Mouse (Mus musculus) kidney, postnatal 36 days (tissue): ENCODE data around the gene Phactr4.

Source experiments
- DNase-seq, 2 experiments: peaks; one replicate each; pipeline ENCODE4 v3.0.0; 2021 to 2022; ENCODE audit warnings: mixed read lengths in 2 of 2

The Phactr4 gene

DNA sequence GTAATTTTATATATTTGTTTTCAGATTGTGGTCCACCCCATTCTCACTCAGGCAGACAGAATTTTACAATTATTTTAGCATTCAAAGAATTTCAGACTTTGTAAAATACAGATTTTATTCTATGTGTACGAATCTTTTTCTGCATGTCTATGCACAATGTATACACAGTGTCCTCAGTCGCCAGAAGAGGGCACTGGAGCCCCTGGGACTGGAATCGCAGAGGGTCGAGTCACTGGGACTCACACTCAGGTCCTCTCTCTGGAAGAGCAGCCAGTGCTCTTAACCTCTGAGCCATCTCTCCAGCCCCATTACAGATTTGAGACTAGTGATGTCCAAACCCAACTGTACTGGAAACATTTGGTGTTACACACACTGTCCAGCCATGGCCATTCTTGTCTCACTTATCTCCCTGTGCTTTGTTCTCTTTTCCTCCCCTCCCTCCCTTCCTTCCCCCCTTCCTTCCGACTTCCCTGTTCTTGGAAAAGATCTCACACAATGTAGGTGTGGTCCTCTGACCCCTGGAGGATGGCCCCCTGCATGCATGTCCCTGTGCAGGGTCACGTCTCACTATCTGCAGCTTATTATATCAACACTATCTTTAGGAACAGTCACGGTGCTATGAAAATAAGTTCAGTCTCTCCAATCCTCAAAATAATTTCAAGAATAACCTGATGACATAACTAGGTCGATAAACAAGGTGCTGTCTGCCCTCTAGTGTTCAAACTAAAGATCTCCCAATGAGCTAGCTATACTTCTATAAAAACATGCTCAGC lies 10.8 kb downstream of the Phactr4 start:
- peak in 1 of 2 experiments; percentile 66 for DNase-seq

DNA sequence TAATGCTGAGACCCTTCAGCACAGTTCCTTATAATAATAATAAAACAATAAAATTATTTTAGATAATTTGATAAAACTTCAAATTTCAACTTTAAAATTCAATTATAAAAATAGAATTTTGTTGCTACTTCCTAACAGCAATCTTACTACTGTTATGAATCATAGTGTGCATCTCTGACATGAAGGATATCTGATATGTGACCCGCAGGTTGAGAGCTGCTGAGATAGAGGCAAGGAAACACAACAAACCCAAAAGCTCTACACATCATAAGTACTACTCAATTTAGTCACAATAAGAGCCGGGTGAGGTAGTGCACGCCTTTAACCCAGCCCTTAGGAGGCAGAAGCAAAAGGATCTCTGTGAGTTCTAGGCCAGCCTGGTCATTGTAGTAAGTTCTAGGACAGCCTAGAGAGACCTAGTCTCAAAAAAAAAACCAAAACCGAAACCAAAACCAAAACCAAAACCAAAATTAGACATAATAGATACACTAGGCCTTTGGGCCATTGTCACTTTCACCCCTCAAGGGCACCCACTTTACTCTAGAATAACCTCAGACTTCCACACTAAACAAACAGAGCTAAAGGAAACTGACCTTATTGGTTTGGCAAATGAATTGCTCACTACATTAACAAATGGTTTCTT lies 12.6 kb downstream of the Phactr4 start:
- DNase-seq, result no peak

DNA sequence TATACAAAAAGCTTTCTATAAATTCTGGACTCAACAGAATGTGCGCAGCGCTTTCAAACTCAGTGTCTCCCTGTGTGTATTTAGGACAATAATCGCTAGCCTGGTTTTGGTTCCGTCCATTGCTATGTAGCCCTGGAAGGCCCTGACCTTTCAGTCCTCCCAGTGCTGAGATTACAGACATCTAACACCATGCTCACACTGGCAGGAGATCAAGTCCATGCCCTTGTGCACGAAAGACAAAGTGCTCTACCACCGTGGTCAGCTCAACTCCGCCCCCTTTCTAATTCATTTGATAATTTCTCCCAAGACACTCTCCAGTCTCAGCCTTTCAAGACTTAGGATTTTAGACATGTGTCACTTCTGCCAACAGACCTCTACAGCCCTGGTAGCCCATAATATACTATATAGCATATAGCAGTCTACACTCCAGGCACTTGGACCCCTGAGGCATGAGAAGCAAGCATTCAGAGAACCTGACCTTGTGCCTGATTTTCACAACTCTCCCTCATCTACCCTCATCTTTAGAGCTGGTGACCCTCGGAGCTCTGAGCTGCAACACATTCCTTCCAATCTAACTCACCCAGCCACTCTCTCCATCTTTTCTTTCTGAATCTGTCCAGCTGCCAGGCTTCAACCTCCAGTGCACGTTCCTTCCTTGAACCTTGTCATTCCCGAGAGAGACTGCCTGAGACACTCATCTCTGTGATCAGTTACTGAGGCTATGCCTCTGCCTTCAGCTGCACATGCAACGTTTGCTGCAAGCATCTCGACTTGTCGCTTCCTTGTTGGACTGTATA lies 15.7 kb downstream of the Phactr4 start:
- peak; percentile 54 to 63 for DNase-seq

DNA sequence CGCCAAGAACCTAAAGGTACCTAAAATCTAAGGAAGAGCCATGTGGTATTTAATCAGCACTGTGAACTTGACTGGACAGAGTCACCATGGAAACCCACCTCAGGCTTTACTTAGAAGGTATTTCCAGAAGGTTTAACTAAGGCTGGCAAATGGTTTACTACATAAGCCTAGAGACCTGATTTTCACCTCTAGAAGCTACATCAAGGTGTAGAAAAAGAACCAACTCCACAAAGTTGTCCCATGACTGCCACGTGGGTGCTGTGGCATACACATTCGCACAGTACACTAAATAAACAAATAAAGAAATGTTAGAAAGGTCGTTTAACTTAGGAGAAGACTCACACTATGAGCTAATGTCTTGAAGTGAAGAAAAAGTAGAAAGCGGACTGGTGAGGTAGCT lies 17.7 kb downstream of the Phactr4 start:
- peak; percentile 55 to 56 for DNase-seq

DNA sequence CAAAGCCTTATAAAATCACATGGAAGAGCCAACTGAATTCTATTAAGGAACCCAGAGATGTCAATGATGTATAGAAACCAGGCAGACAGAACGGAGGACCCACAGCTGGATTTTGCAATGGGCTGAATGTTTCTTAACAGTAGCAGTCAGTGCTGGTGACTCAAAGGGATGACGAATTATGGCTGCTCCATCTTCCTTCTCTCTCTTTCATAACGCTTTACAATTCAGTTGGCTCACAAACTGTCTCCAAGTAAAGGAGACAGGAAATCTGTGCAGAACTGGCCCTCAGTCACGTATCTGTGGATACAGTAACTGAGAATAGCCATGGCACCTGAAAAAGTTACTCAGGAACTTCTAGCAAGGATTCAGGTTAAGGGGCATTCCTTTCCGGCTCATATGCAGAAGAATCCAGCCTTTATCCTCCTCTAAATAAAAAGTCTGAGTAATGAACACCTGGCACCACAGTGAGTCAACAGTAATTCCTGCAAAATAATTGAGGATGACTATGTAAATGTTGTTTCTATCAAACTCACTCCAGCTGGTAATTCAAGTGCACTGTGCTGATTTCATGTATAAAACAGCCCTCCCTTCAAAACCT lies 19.1 kb downstream of the Phactr4 start:
- no peak for DNase-seq

DNA sequence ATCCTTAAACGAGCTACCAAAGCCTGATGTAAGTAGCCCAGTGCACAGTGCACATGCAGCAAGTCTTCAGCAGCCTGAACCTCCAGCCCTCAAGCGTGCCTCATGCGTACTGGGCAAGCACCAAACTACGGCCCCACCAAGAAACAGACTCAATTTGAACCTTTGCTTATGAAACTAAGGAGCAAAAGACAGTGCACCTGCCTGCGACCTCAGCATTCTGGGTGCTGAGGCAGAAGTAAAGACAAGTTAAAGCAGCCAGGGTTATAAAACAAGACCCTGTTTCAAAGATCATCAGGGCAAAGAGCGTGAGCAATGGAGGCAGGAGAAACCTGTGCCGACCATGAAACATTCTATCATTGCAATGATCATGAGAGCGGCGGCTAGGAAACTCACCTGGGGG lies 21.3 kb downstream of the Phactr4 start:
- peak; percentile 62 to 82 for DNase-seq

- peak; percentile 44 to 72 for DNase-seq
These were observed 23.4 kb downstream of the Phactr4 start for GRCm38 (mm10) chr4:132398863-132399262.

DNA sequence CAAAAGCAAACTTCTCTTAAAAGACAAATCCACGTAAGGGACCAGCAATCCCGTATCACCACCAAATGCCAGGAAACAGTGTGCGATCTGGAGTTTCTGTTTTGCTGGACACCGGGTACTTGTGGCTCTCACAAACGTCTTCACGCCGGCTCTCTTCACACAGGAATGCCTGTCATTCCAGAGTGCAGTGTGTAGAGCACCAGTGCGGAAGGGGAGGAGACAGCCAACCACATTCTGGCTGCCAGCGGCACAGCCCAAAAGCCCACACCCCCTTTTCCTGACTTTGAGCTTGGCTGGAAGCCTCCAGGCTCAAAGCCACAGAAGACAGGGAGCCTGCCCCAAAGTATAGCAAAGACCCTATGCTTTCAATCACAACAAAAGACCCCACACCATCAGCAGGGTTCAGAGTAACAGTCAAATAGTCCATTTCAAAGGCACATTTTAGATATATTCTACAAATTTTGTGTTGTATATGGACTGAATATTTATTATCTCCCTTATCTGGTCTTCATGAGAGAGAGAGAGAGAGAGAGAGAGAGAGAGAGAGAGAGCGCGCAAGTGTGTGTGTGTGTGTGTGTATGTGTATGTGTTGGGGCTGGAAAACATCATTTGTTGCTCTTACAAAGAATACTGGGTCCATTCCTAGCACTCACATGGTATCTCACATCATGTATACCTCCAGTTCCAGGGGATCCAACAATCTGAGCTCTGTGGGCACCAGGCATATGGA lies 24.1 kb downstream of the Phactr4 start:
- peak; percentile 87 to 93 for DNase-seq

GRCm38 (mm10) chr4:132397120-132397519 lies 25.2 kb downstream of the Phactr4 start:
- no peak for DNase-seq

GRCm38 (mm10) chr4:132396251-132396650 lies 26.0 kb downstream of the Phactr4 start:
- no peak for DNase-seq

GRCm38 (mm10) chr4:132391063-132391740 lies 31.1 kb downstream of the Phactr4 start:
- no peak for DNase-seq

DNA sequence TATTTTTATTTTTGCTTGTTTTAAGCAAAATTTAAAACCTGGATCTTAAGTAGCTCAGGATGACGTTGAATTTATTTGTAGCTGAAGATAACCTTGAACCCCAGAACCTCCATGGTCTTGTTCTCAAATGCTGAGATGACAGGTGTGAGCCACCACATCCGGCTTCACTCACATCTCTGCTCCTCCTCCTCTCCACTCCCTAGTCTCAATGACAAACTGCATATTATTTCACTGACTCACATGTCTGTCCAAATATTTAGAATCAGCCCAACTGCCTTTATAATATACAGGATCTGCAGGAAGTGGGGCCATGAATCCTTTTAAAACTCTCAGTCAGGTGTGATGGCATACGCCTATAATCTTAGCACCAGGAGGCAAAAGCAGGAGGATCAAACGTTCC lies 33.0 kb downstream of the Phactr4 start:
- no peak for DNase-seq

DNA sequence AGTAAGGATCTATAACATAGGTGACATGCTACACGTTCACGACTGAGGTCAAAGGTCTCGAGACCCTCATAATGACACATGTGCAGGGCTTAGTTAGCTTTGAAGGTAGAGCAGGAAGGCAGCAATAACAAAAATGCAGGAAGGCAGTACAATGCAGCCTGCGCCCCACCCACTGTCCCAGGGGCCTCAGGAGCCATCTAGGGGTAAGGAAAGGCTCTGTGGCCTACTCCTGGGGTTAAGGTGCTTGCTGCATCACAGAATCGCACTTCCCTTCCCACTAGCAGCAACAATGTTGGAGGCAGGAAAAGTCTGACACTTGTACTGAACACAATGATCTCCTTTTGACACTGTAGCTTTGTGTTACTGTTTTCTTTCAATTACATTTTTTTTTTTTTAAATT lies 34.7 kb downstream of the Phactr4 start:
- peak; percentile 46 to 59 for DNase-seq

GRCm38 (mm10) chr4:132386846-132387245 lies 35.4 kb downstream of the Phactr4 start:
- DNase-seq, result peak; percentile 31 to 53

- DNase-seq, result no peak
These were observed 36.4 kb downstream of the Phactr4 start for GRCm38 (mm10) chr4:132385771-132386410.

DNA sequence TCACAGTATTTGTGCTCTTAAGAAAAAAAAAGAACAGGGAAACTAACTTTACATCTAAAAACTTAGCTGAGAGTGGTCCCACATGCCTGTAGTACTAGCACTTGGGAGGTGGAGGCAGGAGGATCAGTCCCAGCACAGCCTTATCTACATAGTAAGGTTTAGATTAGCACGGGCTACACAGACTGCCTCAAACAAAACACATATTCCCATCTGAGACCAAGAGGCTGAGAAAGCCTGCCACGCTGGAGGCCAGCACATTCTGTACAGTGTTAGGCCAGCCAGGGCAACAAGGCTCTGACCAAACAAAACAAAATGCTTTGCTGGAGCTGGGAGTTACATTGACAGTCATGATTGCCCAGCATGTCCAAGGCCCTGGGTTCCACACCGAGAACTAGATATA lies 38.8 kb downstream of the Phactr4 start:
- DNase-seq, result no peak

- DNase-seq, result no peak
These were observed 40.0 kb downstream of the Phactr4 start for GRCm38 (mm10) chr4:132382296-132382695.

- DNase-seq, result no peak
These were observed 41.2 kb downstream of the Phactr4 start for GRCm38 (mm10) chr4:132380965-132381616.

DNA sequence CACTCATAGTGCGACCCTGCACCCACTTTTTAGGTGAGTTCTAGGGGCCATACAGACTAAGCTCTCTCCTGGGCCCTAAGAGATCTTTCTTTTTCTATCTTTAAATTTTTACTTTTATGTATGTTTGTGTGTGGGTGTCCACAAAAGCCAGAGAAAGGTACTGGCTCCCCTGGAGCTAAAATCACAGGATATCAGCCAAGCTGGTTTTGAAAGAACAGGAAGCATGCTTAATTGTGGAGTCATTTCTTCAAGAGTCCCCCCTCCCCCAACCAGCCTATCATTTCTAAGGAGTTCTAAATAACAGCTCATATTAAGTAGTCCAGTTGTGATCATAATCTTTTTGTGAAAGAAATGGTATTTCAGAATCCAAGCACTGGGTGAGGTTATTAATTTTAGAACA lies 48.5 kb downstream of the Phactr4 start:
- DNase-seq, result no peak

GRCm38 (mm10) chr4:132369953-132370750 lies 52.1 kb downstream of the Phactr4 start:
- DNase-seq, result no peak
